Mouse (Mus musculus): Measurements from ENCODE around the gene Itga1. TPM values are rescaled to one million over a fixed set of nuclear protein-coding genes. Genes with fewer than 3 reads are reported as not detected.

The Itga1 gene
- polyA plus RNA-seq (2016; fragmentation: Nextera tagmentation; extraction: Ambion mirVana), result 3.4 and 3.6 TPM in 2 replicates

DNA sequence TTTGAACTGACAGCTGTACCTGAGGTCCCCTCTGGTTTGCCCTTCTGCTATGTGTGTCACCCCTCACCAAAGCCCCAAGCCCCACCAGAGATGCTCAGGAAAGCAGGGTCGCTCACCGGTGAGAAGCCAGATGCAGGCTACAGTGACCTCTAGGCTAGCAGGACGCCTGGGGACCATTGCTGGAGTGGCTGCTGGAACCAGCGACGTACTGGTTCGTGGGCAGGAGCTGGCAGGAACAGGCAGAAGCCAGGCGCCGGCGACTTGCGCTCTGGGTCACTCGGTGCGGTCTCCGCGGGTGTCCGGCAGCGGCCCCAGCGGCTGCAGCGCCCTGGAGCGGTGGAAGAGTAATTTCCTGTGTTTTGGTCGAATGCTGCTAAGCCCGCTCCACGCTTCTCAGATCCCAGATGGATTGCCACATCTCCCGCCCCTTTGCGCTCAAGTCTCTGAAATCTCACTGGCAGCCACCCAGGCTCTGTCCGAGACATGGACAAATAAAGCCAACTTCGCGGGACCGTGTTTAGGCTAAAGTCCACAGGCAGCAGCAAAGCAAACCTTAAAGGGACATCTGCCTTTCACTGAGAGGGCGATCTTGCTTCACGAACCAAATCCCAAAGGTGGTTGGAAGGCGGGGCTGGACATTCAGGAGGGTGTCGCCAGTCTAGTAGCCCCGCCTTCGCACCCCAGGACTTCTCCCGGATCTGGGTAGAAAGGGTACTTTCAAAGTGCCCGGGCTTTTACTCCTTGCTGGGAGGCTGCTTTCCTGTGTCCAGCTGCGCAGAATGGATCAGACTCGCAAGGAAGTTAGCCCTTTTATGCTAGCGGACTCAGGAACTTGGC is at the start of gene Itga1, which contains the start of gene Gm49395:
Itga1 (minus strand) TSS at position 610 of the 837 bp plus-strand sequence.
Gm49395 (minus strand) TSS at position 567 of the 837 bp plus-strand sequence.
- under 1% methylated on average over 39 of the region's 39 CpGs for WGBS (ENCODE audit: insufficient replicate concordance)
- peak within 1 kb of the TSS; percentile 51 for H3K4me3 ChIP-seq

DNA sequence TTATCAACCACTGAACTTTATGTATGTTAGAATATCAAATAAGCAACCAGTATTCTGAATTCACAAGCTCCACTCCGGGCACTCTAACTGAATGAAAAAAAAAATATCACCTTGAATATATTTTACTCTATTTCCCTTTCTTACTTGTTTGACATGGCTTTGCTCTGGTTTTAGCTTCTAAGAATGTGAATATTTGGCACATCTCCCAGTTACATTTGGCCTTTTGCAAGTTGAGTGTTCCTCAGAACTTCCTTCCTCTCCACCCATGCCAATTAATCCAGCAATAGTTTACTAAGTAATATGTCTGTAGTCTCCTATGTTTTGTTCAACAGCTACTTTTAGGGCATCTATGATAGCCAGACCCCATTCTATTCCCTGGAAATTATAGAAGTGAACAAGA is 48.8 kb upstream of the Itga1 start:
- ATAC-seq, result no peak
- Histone ChIP-seq H3K36me3 (no peaks in the 10 kb centered on the region), H3K27me3 (replicated peaks) (no peaks in the 10 kb centered on the region), H3K9ac (no peak overlapping the region), H3K4me3 (no peak overlapping the region), H3K27ac (no peak overlapping the region), H3K4me2 (no peak overlapping the region), H3K9me3 (replicated peaks) (no peaks in the 10 kb centered on the region), H3K4me1 (no peaks in the 10 kb centered on the region)
- 92% methylated on average over 1 of the region's 1 CpGs for WGBS (ENCODE audit: insufficient replicate concordance)

More for the DNA sequence above, at the start of gene Itga1, which contains the start of gene Gm49395:
- H3K4me1 ChIP-seq, result no peaks in the 10 kb centered on the region
- peak within 1 kb of the TSS; percentile 59 for H3K9ac ChIP-seq
- peak; percentile 78 for ATAC-seq
- H3K36me3 ChIP-seq, result no peaks in the 10 kb centered on the region
- H3K27me3 ChIP-seq (replicated peaks), result peaks cover 37% of the 10 kb centered on the region
- peak within 1 kb of the TSS; percentile 74 for H3K27ac ChIP-seq
- peak within 1 kb of the TSS; percentile 61 for H3K4me2 ChIP-seq
- no peaks in the 10 kb centered on the region for H3K9me3 ChIP-seq (replicated peaks)

DNA sequence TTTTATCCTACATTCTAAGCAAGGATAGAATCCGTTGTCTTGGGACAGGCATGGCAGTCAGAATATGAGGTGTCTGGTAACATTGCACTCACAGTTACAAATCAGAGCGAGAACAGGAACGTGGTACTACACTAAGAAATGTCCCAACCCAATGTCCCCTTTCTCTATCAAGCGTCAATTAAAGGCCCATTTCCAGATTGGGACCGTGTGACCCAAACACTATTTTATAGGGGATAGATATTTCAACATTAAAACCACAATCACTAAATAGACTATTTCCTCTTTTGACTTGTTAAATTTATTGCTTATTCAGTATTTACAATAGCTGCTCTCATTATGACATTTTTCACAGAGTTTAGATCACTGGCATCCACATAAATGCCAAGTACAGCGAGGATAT is 48.1 kb upstream of the Itga1 start:
- H3K36me3 ChIP-seq, result no peaks in the 10 kb centered on the region
- H3K4me2 ChIP-seq, result no peak overlapping the region
- 68% methylated on average over 6 of the region's 6 CpGs for WGBS (ENCODE audit: insufficient replicate concordance)
- no peak overlapping the region for H3K9ac ChIP-seq
- no peak for ATAC-seq
- no peaks in the 10 kb centered on the region for H3K27me3 ChIP-seq (replicated peaks)
- no peaks in the 10 kb centered on the region for H3K4me1 ChIP-seq
- H3K27ac ChIP-seq, result no peak overlapping the region
- H3K9me3 ChIP-seq (replicated peaks), result no peaks in the 10 kb centered on the region
- no peak overlapping the region for H3K4me3 ChIP-seq

DNA sequence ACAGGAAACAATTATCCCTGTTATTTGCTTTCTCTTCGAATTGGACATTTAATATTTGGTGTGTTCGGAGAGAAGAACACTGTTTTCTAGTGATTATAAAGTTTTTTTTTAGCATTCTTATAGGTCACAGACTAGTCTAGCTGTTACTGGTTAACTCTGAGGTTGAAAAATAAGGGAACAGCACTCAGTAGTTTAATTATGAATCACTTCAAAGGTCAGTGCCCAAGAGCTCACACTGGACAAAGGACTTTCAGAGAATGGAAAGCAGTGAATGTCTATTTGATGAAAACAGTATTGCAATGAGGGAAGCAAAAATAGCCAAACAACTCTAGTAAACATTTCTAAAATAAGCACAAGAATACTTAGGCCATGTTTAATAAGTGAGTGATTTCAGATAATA is 41.8 kb upstream of the Itga1 start:
- Histone ChIP-seq H3K27me3 (replicated peaks) (no peaks in the 10 kb centered on the region), H3K9me3 (replicated peaks) (no peaks in the 10 kb centered on the region), H3K9ac (no peak overlapping the region), H3K27ac (no peak overlapping the region), H3K36me3 (no peaks in the 10 kb centered on the region), H3K4me3 (no peak overlapping the region), H3K4me2 (no peak overlapping the region), H3K4me1 (no peaks in the 10 kb centered on the region)
- ATAC-seq, result no peak
- 77% methylated on average over 2 of the region's 2 CpGs for WGBS (ENCODE audit: insufficient replicate concordance)

DNA sequence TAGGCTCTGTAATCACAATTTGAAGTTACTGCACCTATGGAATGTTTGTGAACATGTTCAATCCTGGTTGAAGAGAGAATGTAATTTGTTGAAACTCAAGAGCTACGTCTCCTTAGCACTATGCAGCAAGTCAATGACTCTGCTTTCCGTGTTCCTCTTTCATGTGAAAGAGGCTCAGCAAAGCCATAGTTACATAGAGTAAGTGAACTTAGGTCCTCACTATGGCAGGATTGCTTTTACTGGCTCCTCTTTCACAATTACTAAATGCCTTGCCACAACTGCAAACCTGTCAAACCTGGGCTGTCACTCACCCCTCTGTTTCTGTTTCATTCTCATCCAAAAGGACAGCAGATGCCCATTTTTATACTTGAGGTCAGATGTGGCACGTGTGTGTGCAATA is 40.3 kb upstream of the Itga1 start:
- Histone ChIP-seq H3K9me3 (replicated peaks) (no peaks in the 10 kb centered on the region), H3K27me3 (replicated peaks) (no peaks in the 10 kb centered on the region), H3K4me1 (no peaks in the 10 kb centered on the region), H3K4me2 (no peak overlapping the region), H3K27ac (no peak overlapping the region), H3K4me3 (no peak overlapping the region), H3K9ac (no peak overlapping the region), H3K36me3 (no peaks in the 10 kb centered on the region)
- ATAC-seq, result no peak
- WGBS (ENCODE audit: insufficient replicate concordance), result 63% methylated on average over 3 of the region's 3 CpGs

DNA sequence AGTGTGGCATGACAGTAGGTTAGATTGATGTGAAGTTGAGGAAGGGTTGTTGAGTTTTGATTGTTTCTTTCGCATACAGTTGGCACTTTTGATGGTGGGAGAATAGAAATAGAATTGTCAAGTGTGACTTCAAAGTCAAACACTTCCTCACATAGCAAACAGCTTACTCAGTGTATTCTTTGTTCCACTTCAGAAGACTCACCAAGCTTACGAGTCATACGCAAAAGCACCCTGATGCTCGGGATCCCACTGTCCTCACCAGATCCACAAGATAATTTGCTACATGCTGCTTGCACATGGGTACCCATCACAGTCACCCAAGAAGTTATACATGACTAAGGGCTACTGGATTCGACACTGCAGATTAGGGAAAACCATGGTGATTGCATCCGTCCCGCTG is 36.7 kb upstream of the Itga1 start:
- Histone ChIP-seq H3K4me1 (no peaks in the 10 kb centered on the region), H3K4me2 (no peak overlapping the region), H3K27me3 (replicated peaks) (no peaks in the 10 kb centered on the region), H3K4me3 (no peak overlapping the region), H3K9me3 (replicated peaks) (no peaks in the 10 kb centered on the region), H3K27ac (no peak overlapping the region), H3K36me3 (no peaks in the 10 kb centered on the region), H3K9ac (no peak overlapping the region)
- WGBS (ENCODE audit: insufficient replicate concordance), result 73% methylated on average over 7 of the region's 7 CpGs
- ATAC-seq, result no peak

DNA sequence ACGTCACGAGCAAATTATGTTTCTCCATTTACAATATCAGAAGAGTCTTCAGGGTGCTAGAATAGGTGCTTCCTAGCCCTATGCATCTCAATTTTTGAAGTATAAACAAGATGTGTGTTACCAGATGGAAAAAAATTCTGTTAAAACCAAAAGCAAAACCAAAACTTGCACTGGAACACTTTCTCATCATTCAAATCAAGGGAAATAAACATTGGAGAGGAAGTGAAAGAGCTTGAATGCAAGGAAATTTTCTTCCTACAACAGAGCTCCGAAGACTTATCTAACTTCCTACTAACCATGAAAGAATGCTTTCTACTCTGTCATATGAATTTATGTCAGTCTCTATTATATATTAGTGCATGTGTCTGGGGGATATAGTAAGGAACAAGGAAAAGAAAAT is 35.0 kb upstream of the Itga1 start:
- no peaks in the 10 kb centered on the region for H3K9me3 ChIP-seq (replicated peaks)
- H3K4me1 ChIP-seq, result no peaks in the 10 kb centered on the region
- H3K27ac ChIP-seq, result no peak overlapping the region
- H3K36me3 ChIP-seq, result no peaks in the 10 kb centered on the region
- H3K4me2 ChIP-seq, result no peak overlapping the region
- no peaks in the 10 kb centered on the region for H3K27me3 ChIP-seq (replicated peaks)
- WGBS (ENCODE audit: insufficient replicate concordance), result 59% methylated on average over 3 of the region's 3 CpGs
- no peak overlapping the region for H3K4me3 ChIP-seq
- no peak overlapping the region for H3K9ac ChIP-seq
- ATAC-seq, result no peak

DNA sequence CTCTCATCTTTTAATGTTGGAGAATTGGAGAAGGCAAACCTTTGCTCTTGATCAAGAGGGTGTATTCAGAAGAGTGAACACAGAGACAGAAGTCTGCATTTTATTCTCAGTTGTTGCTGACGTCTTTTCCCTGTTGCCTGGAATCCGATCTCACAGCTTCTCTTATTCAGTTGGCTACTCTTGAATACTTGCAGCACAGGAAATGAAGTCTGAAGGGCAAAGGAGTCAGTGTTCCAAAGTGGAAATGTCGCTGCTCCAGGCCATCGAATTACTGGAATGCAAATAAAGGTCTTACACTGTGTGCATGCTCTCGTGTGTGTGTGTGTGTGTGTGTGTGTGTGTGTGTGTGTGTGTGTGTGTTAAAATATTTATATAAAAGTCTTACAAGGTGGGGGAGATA is 30.7 kb upstream of the Itga1 start:
- Histone ChIP-seq H3K4me2 (no peak overlapping the region), H3K27me3 (replicated peaks) (no peaks in the 10 kb centered on the region), H3K9me3 (replicated peaks) (no peaks in the 10 kb centered on the region), H3K36me3 (no peaks in the 10 kb centered on the region), H3K4me3 (no peak overlapping the region), H3K27ac (no peak overlapping the region), H3K9ac (no peak overlapping the region), H3K4me1 (peaks cover 6% of the 10 kb centered on the region)
- ATAC-seq, result no peak
- 34% methylated on average over 5 of the region's 5 CpGs for WGBS (ENCODE audit: insufficient replicate concordance)

DNA sequence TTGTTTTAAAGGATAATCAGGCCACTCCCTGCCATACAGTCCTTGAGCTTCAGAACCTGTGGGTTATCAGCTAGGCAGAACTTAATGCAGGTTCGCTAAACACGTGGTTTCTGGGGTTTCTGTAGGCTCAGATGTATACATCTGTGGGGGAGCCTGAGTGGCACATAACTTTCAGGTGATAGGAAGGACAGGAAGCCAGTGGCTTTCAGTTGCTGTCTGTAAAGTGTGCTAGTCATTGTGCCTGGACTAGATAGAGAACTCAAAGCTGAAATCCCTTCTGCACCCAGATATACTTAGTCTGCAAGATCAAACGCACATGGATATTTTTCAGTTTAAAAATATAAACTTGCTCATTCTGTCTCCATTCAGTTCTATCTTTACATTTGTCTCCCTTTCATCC is 29.6 kb upstream of the Itga1 start:
- Histone ChIP-seq H3K36me3 (no peaks in the 10 kb centered on the region), H3K4me3 (no peak overlapping the region), H3K4me1 (peaks cover 6% of the 10 kb centered on the region), H3K27me3 (replicated peaks) (no peaks in the 10 kb centered on the region), H3K4me2 (no peak overlapping the region), H3K9me3 (replicated peaks) (no peaks in the 10 kb centered on the region), H3K9ac (no peak overlapping the region), H3K27ac (no peak overlapping the region)
- peak; percentile 46; the same call in 1 of the 2 replicates for ATAC-seq
- WGBS (ENCODE audit: insufficient replicate concordance), result 13% methylated on average over 3 of the region's 3 CpGs

DNA sequence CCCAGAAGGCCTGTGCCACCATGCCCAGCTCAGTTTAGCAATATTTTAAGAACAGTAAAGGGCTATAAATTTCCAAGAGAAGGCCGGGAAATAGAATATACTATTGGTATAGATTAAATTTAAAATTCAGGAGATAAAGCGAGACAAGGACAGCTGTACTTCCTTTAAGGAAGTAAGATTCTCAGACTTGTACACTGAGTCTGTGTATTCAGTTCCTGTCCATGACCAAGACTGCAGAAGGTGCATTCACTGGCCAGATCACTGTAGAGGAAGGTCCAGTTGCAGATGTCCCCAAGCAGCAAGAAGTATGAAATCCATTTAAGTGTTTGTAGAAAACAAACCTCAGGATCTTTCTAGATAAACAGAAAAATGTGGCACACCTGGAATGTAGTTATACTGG is 28.3 kb upstream of the Itga1 start:
- ATAC-seq, result no peak
- no peak overlapping the region for H3K9ac ChIP-seq
- no peaks in the 10 kb centered on the region for H3K27me3 ChIP-seq (replicated peaks)
- peaks cover 6% of the 10 kb centered on the region for H3K4me1 ChIP-seq
- no peaks in the 10 kb centered on the region for H3K9me3 ChIP-seq (replicated peaks)
- H3K27ac ChIP-seq, result no peak overlapping the region
- no peak overlapping the region for H3K4me3 ChIP-seq
- no peak overlapping the region for H3K4me2 ChIP-seq
- 39% methylated on average over 2 of the region's 2 CpGs for WGBS (ENCODE audit: insufficient replicate concordance)
- H3K36me3 ChIP-seq, result no peaks in the 10 kb centered on the region

DNA sequence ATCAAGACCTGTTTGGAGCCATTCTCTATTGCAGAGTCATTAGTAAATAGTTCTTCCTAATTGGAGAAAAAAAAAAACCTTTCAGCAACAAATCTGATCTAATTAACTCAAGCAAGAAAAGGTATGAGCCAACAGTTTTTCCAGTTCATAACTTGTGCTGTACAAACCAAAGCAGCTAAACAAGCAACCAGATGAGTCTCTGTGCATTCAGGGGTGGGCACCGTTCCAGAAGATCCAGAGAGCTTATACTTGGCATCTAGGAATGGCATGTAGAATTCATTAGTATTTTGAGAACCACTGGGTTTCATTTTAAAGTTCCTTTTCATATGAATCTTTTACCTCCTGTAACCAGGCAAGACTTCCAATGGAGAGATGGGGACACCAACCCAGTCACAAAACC is 26.1 kb upstream of the Itga1 start:
- H3K27me3 ChIP-seq (replicated peaks), result no peaks in the 10 kb centered on the region
- no peak for ATAC-seq
- H3K4me2 ChIP-seq, result no peak overlapping the region
- no peak overlapping the region for H3K9ac ChIP-seq
- H3K27ac ChIP-seq, result no peak overlapping the region
- no peak overlapping the region for H3K4me3 ChIP-seq
- peaks cover 6% of the 10 kb centered on the region for H3K4me1 ChIP-seq
- H3K9me3 ChIP-seq (replicated peaks), result no peaks in the 10 kb centered on the region
- WGBS (ENCODE audit: insufficient replicate concordance), result 75% methylated on average over 1 of the region's 1 CpGs
- no peaks in the 10 kb centered on the region for H3K36me3 ChIP-seq

DNA sequence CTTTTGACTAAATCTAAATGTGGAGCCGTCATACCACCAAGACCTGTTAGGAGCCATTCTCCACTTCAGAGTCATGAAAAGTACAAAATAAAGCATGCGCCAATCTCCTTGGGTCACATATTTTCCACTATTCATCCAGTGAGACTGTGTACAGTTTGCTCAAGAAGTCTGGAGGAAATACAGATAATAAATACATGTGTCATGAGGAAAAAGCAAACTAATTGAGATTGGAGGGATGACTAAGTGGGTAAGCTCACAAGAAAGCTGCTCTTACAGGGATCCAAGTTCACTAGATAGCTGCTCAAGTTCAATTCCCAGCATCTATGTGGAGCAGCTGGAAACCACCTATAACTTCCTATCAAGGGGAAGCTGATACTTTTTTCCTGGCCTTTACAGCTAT is 24.8 kb upstream of the Itga1 start:
- WGBS (ENCODE audit: insufficient replicate concordance), result 81% methylated on average over 2 of the region's 2 CpGs
- no peaks in the 10 kb centered on the region for H3K9me3 ChIP-seq (replicated peaks)

More for the DNA sequence above, 24.8 kb upstream of the Itga1 start:
- no peak overlapping the region for H3K27ac ChIP-seq
- no peak overlapping the region for H3K9ac ChIP-seq
- H3K36me3 ChIP-seq, result no peaks in the 10 kb centered on the region
- no peak overlapping the region for H3K4me2 ChIP-seq
- H3K4me3 ChIP-seq, result no peak overlapping the region
- no peaks in the 10 kb centered on the region for H3K27me3 ChIP-seq (replicated peaks)
- ATAC-seq, result no peak
- peaks cover 6% of the 10 kb centered on the region for H3K4me1 ChIP-seq

Data from liver, embryonic 12.5 days (tissue).